Mouse (Mus musculus) embryonic facial prominence, embryonic 12.5 days (tissue): Measurements from ENCODE around the gene Slc38a10. TPM values are rescaled to one million over a fixed set of nuclear protein-coding genes. Genes with fewer than 3 reads are reported as not detected.
A peak's percentile ranks its signal among the peaks of the same experiment; 100 is the strongest.

Source experiments
- ATAC-seq: fragments of 200-750 bp; cut with Nextera tagmentation; 2 replicates; pipeline ENCODE4 v1.8.0; 2017; ENCODE audit not compliant: insufficient number of reproducible peaks, insufficient read depth, low FRiP score, low TSS enrichment
- H3K27ac ChIP-seq: fragments of 300-500 bp; sonication (generic); 2 replicates; pipeline ENCODE4 v1.5.1; 2016; ENCODE audit warnings: mild to moderate bottlenecking
- H3K27me3 ChIP-seq: fragments of 300-500 bp; sonication (generic); 2 replicates; pipeline ENCODE4 v1.6.1; 2016; ENCODE audit warnings: mild to moderate bottlenecking, moderate library complexity
- H3K36me3 ChIP-seq: fragments of 300-500 bp; sonication (generic); 2 replicates; pipeline ENCODE4 v1.6.1; 2016; ENCODE audit warnings: mild to moderate bottlenecking
- H3K4me1 ChIP-seq: fragments of 300-500 bp; sonication (generic); 2 replicates; pipeline ENCODE4 v1.6.1; 2016
- H3K4me2 ChIP-seq: fragments of 300-500 bp; sonication (generic); replicated peaks from 2 replicates; pipeline ENCODE4 v1.6.1; 2016; ENCODE audit warnings: mild to moderate bottlenecking, moderate library complexity
- H3K4me3 ChIP-seq: fragments of 300-500 bp; sonication (generic); 2 replicates; pipeline ENCODE4 v1.5.1; 2016; ENCODE audit warnings: mild to moderate bottlenecking
- H3K9ac ChIP-seq: fragments of 300-500 bp; sonication (generic); 2 replicates; pipeline ENCODE4 v1.6.1; 2016; ENCODE audit warnings: mild to moderate bottlenecking, moderate library complexity
- H3K9me3 ChIP-seq: fragments of 300-500 bp; sonication (generic); 2 replicates; pipeline ENCODE4 v1.6.1; 2016; ENCODE audit warnings: mild to moderate bottlenecking, moderate library complexity
- WGBS: fragments of 180-500 bp; shearing (Covaris S2); methylation state at CpG from one replicate; pipeline ENCODE4 v1.1.7; 2016; 5-methylcytosine and 5-hydroxymethylcytosine counted together
- polyA plus RNA-seq: library from polyadenylated mRNA; unstranded; fragments of >200 nt; fragmentation: Nextera tagmentation; extraction: Ambion mirVana; gene quantifications from 2 replicates; pipeline ENCODE4 v1.2.1, GENCODE M21; 2016

Slc38a10 gene
- polyA plus RNA-seq, 1 experiment from 2014 or later = 99.5 TPM

GRCm38 (mm10) chr11:120186145-120186740 is 35.1 kb upstream of the Slc38a10 start:
- peaks cover 59% of the 10 kb centered on the region for H3K4me1 ChIP-seq
- peak overlapping the region; percentile 96 for H3K9ac ChIP-seq
- H3K27me3 ChIP-seq = no peaks in the 10 kb centered on the region
- H3K4me2 ChIP-seq = peak overlapping the region; percentile 96
- ATAC-seq = no peak
- H3K27ac ChIP-seq = peak overlapping the region; percentile 91
- WGBS = 2% methylated on average over 18 of the region's 18 CpGs
- H3K4me3 ChIP-seq = peak overlapping the region; percentile 67
- H3K36me3 ChIP-seq = no peaks in the 10 kb centered on the region
- no peaks in the 10 kb centered on the region for H3K9me3 ChIP-seq

GRCm38 (mm10) chr11:120185316-120186141 is 34.4 kb upstream of the Slc38a10 start:
- WGBS = 2% methylated on average over 54 of the region's 54 CpGs
- Histone ChIP-seq H3K27ac (peak overlapping the region; percentile 91), H3K4me1 (peaks cover 52% of the 10 kb centered on the region), H3K36me3 (no peaks in the 10 kb centered on the region), H3K4me3 (peak overlapping the region; percentile 67), H3K27me3 (no peaks in the 10 kb centered on the region), H3K9ac (peak overlapping the region; percentile 96), H3K9me3 (no peaks in the 10 kb centered on the region), H3K4me2 (peak overlapping the region; percentile 96)
- no peak for ATAC-seq

DNA sequence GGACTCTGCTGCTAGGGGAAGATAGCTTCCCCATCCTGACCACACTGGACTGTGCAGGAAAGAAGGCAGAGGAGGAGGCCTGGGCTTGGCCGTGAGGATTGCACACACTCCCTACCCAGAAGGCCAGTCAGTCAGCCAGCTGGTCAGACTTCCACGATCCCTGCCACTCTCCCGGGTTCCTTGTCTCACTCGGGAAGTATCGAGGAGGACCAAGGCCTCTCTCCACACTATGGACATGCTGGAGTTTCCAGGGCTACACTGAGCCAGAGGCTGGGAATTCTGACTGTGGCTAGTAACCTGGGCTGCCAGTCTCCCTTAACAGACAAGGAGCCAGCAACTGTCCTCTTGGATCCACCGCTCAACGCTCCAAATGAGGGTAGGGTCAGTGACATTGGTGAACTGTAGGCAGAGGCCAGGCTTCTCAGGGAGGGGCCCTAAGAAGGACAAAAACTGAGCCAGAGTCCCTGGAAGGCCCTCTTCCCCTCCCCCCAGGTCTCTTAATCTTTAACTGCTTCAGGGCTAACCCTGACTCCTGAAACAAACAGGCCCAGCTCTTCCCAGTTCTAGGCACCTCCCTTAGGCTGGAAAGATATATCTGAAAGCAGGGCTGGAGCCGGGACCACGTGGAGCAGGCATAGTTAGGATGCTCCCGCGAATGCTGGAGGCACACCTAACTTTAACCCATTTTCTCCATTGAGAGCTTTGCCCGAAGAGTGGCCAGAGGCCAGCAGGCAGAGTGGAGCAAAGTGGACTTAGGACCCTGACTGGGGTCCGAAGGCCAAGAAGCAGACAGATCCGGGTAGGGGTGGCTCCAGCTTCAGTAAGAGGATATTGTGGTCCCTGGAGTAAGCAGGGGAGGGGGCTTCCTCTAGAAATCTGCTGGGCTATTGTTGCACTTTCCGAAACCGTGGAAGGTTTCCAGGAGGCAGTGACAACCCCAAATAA is 33.5 kb upstream of the Slc38a10 start:
- Histone ChIP-seq H3K27me3 (no peaks in the 10 kb centered on the region), H3K4me1 (peaks cover 49% of the 10 kb centered on the region), H3K9ac (peak overlapping the region; percentile 96), H3K9me3 (no peaks in the 10 kb centered on the region), H3K36me3 (no peaks in the 10 kb centered on the region), H3K4me3 (peak overlapping the region; percentile 67), H3K27ac (peak overlapping the region; percentile 91), H3K4me2 (peak overlapping the region; percentile 96)
- WGBS = 3% methylated on average over 16 of the region's 16 CpGs
- 0 out of 2 replicates have a peak, but pooled peaks have one; percentile 11 for ATAC-seq

DNA sequence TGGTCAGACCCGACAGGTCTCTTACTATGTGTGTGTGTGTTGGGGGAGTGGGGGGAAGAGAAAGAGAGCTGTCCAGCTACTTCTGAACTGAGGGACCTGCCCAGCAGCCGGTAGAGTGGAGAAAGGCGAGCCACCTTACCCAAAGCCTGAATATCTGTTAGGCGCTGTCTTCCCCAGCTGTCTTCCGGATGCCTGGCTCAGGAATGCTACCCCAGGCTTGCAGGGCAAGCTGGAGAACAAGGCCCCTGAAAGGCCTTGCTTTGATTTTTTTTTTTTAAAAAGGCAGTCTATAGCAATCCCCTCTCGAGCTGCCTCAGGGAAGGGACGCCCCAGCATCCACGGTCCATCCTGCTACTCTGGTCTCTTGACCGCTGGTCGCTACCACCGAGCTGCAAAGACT is 32.6 kb upstream of the Slc38a10 start:
- no peaks in the 10 kb centered on the region for H3K27me3 ChIP-seq
- peak overlapping the region; percentile 91 for H3K27ac ChIP-seq
- peaks cover 54% of the 10 kb centered on the region for H3K4me1 ChIP-seq
- H3K4me3 ChIP-seq = no peak overlapping the region
- peak overlapping the region; percentile 96 for H3K4me2 ChIP-seq
- H3K36me3 ChIP-seq = no peaks in the 10 kb centered on the region
- no peaks in the 10 kb centered on the region for H3K9me3 ChIP-seq
- no peak for ATAC-seq
- H3K9ac ChIP-seq = peak overlapping the region; percentile 96
- WGBS = 17% methylated on average over 11 of the region's 11 CpGs

- Histone ChIP-seq H3K9ac (no peak overlapping the region), H3K27me3 (no peaks in the 10 kb centered on the region), H3K36me3 (no peaks in the 10 kb centered on the region), H3K4me1 (peaks cover 54% of the 10 kb centered on the region), H3K27ac (peak overlapping the region; percentile 91), H3K4me3 (no peak overlapping the region), H3K9me3 (no peaks in the 10 kb centered on the region), H3K4me2 (no peak overlapping the region)
- 41% methylated on average over 1 of the region's 1 CpGs for WGBS
- no peak for ATAC-seq
These were observed 32.0 kb upstream of the Slc38a10 start for GRCm38 (mm10) chr11:120183180-120183579.

DNA sequence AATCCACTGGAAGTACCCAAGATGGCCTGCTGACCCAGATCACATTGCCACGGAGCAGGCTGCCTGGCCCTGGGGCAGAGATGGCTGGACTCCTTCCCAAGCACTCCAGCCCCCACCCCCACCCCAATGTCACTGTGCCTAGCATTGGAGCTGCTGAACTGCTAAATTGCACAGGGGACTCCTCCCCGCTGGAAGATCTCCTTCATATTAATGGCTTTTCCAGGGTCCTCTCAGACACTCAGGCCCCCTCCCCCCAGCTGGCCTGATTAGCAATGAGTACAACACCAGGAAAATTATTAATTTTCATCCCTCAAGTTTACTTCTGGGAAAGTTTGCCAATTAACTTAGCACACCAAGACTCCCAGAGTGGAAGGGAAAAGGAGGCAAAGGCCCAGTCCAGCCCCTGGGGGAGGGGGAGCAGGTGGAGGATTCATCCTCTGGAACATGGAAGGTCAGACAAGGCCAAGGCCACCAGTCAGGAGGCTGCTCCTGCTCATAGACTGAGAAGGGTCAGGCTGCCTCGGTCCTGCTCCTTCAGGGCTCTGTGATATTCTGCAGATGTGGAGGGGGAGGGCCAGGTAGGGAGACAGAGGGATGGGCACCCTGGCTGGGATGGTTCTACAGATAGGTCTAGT is 31.4 kb upstream of the Slc38a10 start:
- H3K4me3 ChIP-seq = no peak overlapping the region
- no peak for ATAC-seq
- peaks cover 54% of the 10 kb centered on the region for H3K4me1 ChIP-seq

GRCm38 (mm10) chr11:120181379-120181778 is 30.2 kb upstream of the Slc38a10 start:
- no peak for ATAC-seq
- no peak overlapping the region for H3K9ac ChIP-seq
- no peaks in the 10 kb centered on the region for H3K27me3 ChIP-seq
- no peaks in the 10 kb centered on the region for H3K36me3 ChIP-seq
- H3K4me2 ChIP-seq = no peak overlapping the region
- H3K27ac ChIP-seq = no peak overlapping the region
- 87% methylated on average over 3 of the region's 3 CpGs for WGBS
- H3K4me1 ChIP-seq = peaks cover 49% of the 10 kb centered on the region
- H3K9me3 ChIP-seq = no peaks in the 10 kb centered on the region
- H3K4me3 ChIP-seq = no peak overlapping the region

More for the DNA sequence above, 31.4 kb upstream of the Slc38a10 start:
- no peaks in the 10 kb centered on the region for H3K9me3 ChIP-seq
- 36% methylated on average over 3 of the region's 3 CpGs for WGBS
- no peaks in the 10 kb centered on the region for H3K27me3 ChIP-seq
- H3K36me3 ChIP-seq = no peaks in the 10 kb centered on the region
- H3K27ac ChIP-seq = no peak overlapping the region
- H3K4me2 ChIP-seq = no peak overlapping the region
- no peak overlapping the region for H3K9ac ChIP-seq

- Histone ChIP-seq H3K9me3 (no peaks in the 10 kb centered on the region), H3K27ac (no peak overlapping the region), H3K27me3 (no peaks in the 10 kb centered on the region), H3K9ac (no peak overlapping the region), H3K4me1 (peaks cover 29% of the 10 kb centered on the region), H3K4me3 (no peak overlapping the region), H3K36me3 (no peaks in the 10 kb centered on the region), H3K4me2 (no peak overlapping the region)
- WGBS = 33% methylated on average over 4 of the region's 4 CpGs
- ATAC-seq = no peak
These were observed 28.2 kb upstream of the Slc38a10 start for GRCm38 (mm10) chr11:120179374-120179773.

GRCm38 (mm10) chr11:120175948-120176347 is 24.8 kb upstream of the Slc38a10 start:
- Histone ChIP-seq H3K9ac (no peak overlapping the region), H3K9me3 (no peaks in the 10 kb centered on the region), H3K36me3 (no peaks in the 10 kb centered on the region), H3K27me3 (no peaks in the 10 kb centered on the region), H3K27ac (no peak overlapping the region), H3K4me2 (no peak overlapping the region), H3K4me1 (peaks cover 15% of the 10 kb centered on the region), H3K4me3 (no peak overlapping the region)
- ATAC-seq = no peak
- 57% methylated on average over 4 of the region's 4 CpGs for WGBS

DNA sequence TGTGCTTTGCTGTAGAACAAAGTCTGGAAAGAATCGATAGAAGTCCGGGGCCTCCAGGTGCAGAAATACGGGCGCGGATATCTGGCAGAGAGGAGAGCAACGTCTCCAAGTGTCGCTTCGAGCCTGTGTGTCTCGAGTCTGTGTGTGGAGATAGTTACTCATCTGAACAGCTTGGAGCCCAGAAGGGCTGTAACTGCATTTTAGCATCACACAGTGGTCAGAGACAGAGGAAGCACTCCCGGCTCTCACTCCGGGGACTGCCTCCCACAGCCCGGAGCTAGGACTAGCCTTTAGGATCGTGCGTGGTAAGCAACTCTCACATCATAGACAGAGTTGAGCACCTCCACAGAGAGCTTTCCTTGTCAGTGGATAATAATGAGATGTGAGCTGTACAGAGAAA is 22.1 kb upstream of the Slc38a10 start:
- Histone ChIP-seq H3K36me3 (no peaks in the 10 kb centered on the region), H3K4me3 (no peak overlapping the region), H3K27ac (no peak overlapping the region), H3K4me2 (no peak overlapping the region), H3K9ac (no peak overlapping the region), H3K4me1 (peaks cover 33% of the 10 kb centered on the region), H3K9me3 (no peaks in the 10 kb centered on the region), H3K27me3 (no peaks in the 10 kb centered on the region)
- 69% methylated on average over 14 of the region's 14 CpGs for WGBS
- no peak for ATAC-seq

DNA sequence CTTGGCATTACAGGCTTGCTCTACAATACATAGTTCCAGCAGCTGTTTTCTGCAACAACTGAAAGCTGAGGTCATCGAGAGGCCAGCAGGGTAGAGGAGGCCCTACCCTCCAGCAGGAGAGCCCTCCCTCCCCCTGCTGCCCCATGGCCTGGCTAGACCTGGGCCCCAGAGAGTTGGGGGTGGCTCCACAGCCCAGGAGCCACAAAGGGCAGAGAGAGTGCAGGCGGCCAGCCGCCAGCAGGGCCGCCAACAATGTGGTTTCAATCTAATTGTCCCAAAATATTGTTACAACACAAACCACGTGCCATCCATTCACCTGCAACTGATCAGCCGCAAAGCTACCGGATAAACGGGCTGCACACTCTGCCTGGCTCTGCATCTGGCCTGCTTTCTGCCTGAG is 20.0 kb upstream of the Slc38a10 start:
- Histone ChIP-seq H3K36me3 (no peaks in the 10 kb centered on the region), H3K27me3 (no peaks in the 10 kb centered on the region), H3K4me1 (peaks cover 47% of the 10 kb centered on the region), H3K4me3 (no peak overlapping the region), H3K27ac (no peak overlapping the region), H3K9ac (no peak overlapping the region), H3K9me3 (no peaks in the 10 kb centered on the region), H3K4me2 (no peak overlapping the region)
- ATAC-seq = no peak; the same call in 1 of the 2 replicates
- WGBS = 11% methylated on average over 8 of the region's 8 CpGs
